Mouse (Mus musculus): ENCODE measurements around the gene Fezf1.

- TF ChIP-seq CTCF (IDR thresholded peaks at IDR 0.05; ENCODE audit: low read depth) (no peak), EP300 (IDR thresholded peaks at IDR 0.05; ENCODE audit: low read depth) (no peak)
Measured at GRCm38 (mm10) chr6:23246061-23246789, 1.9 kb downstream of the Fezf1 start.

All from liver, embryonic 14.5 days (tissue).